Mouse (Mus musculus): ENCODE data around the gene Ppfibp1. TPM values are rescaled to one million over a fixed set of nuclear protein-coding genes. Genes with fewer than 3 reads are reported as not detected.

Gene Ppfibp1
- total RNA-seq, 1 experiment from 2014 or later, result 29.1 TPM

DNA sequence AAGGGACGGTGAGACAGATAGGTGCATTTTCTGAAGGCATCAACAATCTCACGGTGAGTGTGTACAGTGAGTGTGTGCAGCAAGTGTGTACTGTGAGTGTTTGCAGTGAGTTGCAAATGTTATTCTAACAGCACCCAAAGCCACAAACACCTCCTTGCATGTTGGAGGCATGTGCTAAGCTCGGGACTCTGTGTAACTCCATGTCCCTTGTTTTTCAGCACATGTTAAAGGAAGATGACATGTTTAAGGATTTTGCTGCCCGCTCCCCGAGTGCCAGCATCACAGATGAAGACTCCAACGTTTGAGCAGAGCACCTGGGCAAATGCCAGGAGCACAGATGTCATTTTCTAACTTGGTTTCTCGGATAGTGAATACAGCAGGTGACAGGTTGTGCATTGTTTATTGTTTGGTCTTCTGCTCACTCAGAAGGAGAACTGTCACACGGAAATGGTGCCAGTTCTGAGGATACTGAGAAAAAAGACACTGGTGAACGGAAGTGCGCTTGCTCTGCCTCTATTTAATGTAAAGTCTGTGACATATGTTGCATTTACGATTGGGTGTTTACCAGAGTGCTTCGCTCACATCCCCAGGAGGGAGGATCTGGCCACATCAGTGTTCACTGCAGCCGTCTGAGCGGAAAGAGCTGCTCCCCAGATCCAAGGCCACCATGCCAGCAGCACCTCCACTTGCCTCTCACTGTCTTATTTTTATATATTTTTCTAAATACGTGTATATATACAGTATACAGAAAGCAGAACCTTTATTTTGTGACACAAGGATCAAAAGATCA lies 142.0 kb downstream of the Ppfibp1 start:
- ATAC-seq (replicated peaks in 1 of 2; ENCODE audit: insufficient read depth in 1 of 2, low FRiP score in 2 of 2, low TSS enrichment in 1 of 2, low read depth in 1 of 2, poor library complexity in 2 of 2, severe bottlenecking in 2 of 2), result no peak

- no peak for ATAC-seq (replicated peaks in 1 of 2; ENCODE audit: insufficient read depth in 1 of 2, low FRiP score in 2 of 2, low TSS enrichment in 1 of 2, low read depth in 1 of 2, poor library complexity in 2 of 2, severe bottlenecking in 2 of 2)
These were observed 144.1 kb downstream of the Ppfibp1 start, which contains the start of gene Rep15 for GRCm38 (mm10) chr6:147032303-147032925. Gene Rep15, plus strand, starts transcription at chr6:147032584.

DNA sequence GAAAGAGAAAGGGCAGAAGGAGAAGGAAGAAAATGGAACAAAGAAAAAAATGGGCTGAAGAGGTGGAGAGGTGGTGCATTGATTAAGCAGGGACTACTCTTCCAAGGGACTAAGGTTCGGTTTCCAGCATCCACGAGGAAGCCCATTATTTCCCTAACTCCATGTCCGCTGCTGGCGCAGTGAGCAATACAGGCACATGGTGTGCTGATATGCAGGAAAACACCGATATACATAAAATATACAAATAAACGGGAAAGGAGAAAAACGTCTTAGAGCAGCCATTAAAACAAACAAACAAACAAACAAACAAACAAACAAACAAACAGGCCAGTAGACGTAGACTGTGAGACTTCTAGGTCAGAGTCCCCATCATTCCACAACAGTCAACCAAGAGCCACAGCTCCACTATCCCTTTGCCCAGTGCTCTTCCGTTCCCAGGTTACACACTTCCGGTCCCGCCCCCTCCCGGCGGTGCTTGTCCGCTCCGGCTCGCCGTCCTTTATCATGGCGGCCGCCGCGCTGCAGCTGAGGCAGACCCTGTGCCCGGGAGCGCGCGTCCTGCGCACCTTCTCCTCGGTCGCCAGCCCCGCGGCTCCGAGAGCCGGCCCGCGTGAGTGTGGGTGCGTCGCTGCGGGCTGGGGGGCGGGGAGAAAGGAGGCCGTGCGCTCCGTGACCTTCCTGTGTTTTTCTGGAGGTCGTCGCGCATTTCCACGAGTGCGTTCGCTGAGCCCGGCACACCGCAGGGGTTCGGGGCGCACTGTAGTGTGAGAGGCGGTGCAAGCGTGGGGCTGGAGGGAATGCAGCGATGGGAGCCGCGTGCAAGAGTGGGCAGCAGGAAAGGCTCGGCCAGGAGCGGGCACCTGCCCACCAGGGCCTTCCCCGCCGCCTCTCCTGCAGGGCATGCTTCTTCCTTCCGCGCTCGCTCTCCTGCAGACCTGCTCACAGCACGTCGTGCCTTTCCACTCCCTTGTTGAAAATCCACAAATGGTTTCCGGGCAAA lies 154.3 kb downstream of the Ppfibp1 start, which contains the start of gene Mrps35:
Gene Mrps35, plus strand, starts transcription at position 474 of the 1,000 bp plus-strand sequence.
- ATAC-seq (replicated peaks in 1 of 2; ENCODE audit: insufficient read depth in 1 of 2, low FRiP score in 2 of 2, low TSS enrichment in 1 of 2, low read depth in 1 of 2, poor library complexity in 2 of 2, severe bottlenecking in 2 of 2), result peak; percentile 97 to 99

GRCm38 (mm10) chr6:147043633-147044032 lies 155.3 kb downstream of the Ppfibp1 start:
- ATAC-seq (replicated peaks in 1 of 2; ENCODE audit: insufficient read depth in 1 of 2, low FRiP score in 2 of 2, low TSS enrichment in 1 of 2, low read depth in 1 of 2, poor library complexity in 2 of 2, severe bottlenecking in 2 of 2), result no peak

DNA sequence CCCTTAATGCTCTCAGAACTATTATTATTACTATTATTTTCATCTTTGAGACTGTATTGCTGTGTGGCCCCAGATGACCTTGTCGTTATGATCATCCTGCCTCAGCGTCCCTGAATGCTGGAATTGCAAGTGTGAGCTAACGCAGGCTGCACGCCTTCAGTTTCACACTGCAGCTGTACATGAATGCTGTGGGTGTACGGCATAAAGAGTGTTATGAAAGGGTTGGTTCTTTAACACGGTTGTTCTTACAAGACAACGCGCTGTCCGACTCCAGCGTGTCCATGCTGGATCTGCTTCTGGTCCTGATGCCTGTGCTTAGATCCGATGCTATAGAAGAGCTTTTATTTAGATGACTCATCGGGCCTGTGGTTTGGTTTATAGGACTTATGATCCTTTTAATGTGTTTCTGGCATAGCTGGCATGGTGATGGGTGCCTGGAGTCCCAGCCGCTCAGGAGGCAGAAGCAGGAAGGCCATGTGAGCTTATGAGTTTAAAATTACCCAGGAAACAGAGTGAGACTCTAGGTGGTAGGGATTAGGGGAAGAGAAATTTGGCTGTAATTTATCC lies 161.0 kb downstream of the Ppfibp1 start:
- ATAC-seq (replicated peaks in 1 of 2; ENCODE audit: insufficient read depth in 1 of 2, low FRiP score in 2 of 2, low TSS enrichment in 1 of 2, low read depth in 1 of 2, poor library complexity in 2 of 2, severe bottlenecking in 2 of 2), result no peak

- ATAC-seq (replicated peaks in 1 of 2; ENCODE audit: insufficient read depth in 1 of 2, low FRiP score in 2 of 2, low TSS enrichment in 1 of 2, low read depth in 1 of 2, poor library complexity in 2 of 2, severe bottlenecking in 2 of 2), result peak; percentile 62 to 87; a peak in 2 of 4 replicates
These were observed 163.4 kb downstream of the Ppfibp1 start for GRCm38 (mm10) chr6:147051666-147052065.

DNA sequence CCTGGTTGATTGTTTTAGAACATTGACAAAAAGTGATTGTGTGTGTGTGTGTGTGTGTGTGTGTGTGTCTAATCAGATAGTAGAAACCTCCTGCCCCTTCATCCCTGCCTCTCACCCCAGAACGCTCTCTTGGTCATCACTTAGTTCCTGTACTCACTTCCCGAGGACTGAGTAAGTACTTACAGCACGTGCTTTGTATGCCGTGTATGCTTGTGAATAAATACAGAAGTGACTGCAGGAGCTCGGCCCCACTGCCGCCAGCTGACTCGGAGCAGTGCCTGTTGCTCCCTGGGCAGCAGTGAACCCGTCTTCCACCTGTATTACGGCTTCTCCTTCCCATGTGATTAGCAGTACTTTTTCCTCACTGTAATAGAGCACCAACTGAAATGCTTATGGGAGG lies 164.2 kb downstream of the Ppfibp1 start:
- peak in 1 of 2 experiments; percentile 30; a peak in 1 of 4 replicates for ATAC-seq (replicated peaks in 1 of 2; ENCODE audit: insufficient read depth in 1 of 2, low FRiP score in 2 of 2, low TSS enrichment in 1 of 2, low read depth in 1 of 2, poor library complexity in 2 of 2, severe bottlenecking in 2 of 2)

- no peak for ATAC-seq (replicated peaks in 1 of 2; ENCODE audit: insufficient read depth in 1 of 2, low FRiP score in 2 of 2, low TSS enrichment in 1 of 2, low read depth in 1 of 2, poor library complexity in 2 of 2, severe bottlenecking in 2 of 2)
These were observed 165.7 kb downstream of the Ppfibp1 start for GRCm38 (mm10) chr6:147053785-147054646.

DNA sequence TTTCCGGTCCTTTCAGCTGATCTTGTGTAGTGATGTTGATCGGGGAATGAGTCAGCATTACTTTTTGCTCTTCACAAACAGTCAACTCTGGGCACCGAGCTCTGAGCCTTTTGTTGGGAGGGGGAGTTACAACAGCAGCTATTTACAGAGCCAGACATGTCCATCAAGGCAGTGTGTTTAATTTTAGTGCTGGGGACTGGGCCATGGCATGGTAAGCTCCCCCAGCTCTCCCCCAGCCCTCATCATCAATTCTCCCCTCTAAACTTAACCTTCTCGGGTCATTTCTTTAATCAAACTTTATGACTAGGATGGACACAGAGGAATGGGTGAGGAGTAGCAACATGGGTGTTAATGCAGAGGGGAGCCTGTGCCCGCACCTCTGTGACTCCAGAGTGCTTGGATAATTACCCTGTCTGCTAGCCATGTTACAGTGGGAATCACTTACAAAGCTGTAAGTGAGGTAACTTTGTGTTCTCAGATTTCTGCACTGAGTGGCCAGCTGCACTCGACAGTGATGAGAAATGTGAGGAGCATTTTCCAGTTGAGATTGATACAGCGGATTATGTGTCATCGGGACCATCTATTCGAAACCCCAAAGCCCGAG lies 167.2 kb downstream of the Ppfibp1 start:
- ATAC-seq (replicated peaks in 1 of 2; ENCODE audit: insufficient read depth in 1 of 2, low FRiP score in 2 of 2, low TSS enrichment in 1 of 2, low read depth in 1 of 2, poor library complexity in 2 of 2, severe bottlenecking in 2 of 2), result no peak

- no peak for ATAC-seq (replicated peaks in 1 of 2; ENCODE audit: insufficient read depth in 1 of 2, low FRiP score in 2 of 2, low TSS enrichment in 1 of 2, low read depth in 1 of 2, poor library complexity in 2 of 2, severe bottlenecking in 2 of 2)
These were observed 171.0 kb downstream of the Ppfibp1 start for GRCm38 (mm10) chr6:147059326-147059725.

- no peak for ATAC-seq (replicated peaks in 1 of 2; ENCODE audit: insufficient read depth in 1 of 2, low FRiP score in 2 of 2, low TSS enrichment in 1 of 2, low read depth in 1 of 2, poor library complexity in 2 of 2, severe bottlenecking in 2 of 2)
These were observed 173.3 kb downstream of the Ppfibp1 start for GRCm38 (mm10) chr6:147061630-147062029.

GRCm38 (mm10) chr6:147062034-147062433 lies 173.7 kb downstream of the Ppfibp1 start:
- ATAC-seq (replicated peaks in 1 of 2; ENCODE audit: insufficient read depth in 1 of 2, low FRiP score in 2 of 2, low TSS enrichment in 1 of 2, low read depth in 1 of 2, poor library complexity in 2 of 2, severe bottlenecking in 2 of 2), result no peak

DNA sequence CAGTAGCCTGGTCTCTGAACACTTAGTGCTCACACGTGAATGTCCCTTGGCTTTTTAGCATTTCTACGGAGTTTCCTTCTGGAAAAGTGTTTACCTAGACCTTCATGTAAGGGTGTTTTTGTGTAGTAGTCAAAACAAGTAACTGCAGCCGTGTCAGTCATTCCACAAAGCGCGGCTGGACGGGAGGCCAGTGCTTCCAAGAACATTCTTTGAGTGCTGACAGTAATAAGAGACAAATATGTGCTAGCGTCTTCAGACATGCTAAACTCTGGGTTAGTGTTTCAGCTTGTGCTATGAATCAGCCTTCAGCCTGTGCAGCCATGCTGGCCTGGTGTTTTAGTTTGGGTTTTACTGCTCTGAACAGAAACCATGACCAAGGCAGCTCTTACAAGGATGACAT lies 174.4 kb downstream of the Ppfibp1 start:
- ATAC-seq (replicated peaks in 1 of 2; ENCODE audit: insufficient read depth in 1 of 2, low FRiP score in 2 of 2, low TSS enrichment in 1 of 2, low read depth in 1 of 2, poor library complexity in 2 of 2, severe bottlenecking in 2 of 2), result no peak

- no peak for ATAC-seq (replicated peaks in 1 of 2; ENCODE audit: insufficient read depth in 1 of 2, low FRiP score in 2 of 2, low TSS enrichment in 1 of 2, low read depth in 1 of 2, poor library complexity in 2 of 2, severe bottlenecking in 2 of 2)
These were observed 176.1 kb downstream of the Ppfibp1 start for GRCm38 (mm10) chr6:147064226-147064943.

DNA sequence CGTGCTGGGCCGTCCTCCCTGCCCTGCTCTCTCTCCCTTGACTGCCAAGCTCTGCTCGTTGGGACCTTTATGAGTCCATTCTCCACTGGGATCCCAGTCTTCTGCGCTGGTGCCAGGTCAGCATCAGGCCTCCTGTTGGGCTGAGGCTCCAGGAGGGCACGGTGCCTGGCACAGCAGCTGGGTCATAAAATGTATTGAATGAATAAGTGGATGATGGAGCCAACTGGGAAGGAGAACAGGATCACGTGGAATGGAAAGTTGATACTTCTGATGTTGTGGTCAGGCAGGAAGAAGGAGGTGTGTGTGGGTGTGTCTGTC lies 176.6 kb downstream of the Ppfibp1 start:
- no peak for ATAC-seq (replicated peaks in 1 of 2; ENCODE audit: insufficient read depth in 1 of 2, low FRiP score in 2 of 2, low TSS enrichment in 1 of 2, low read depth in 1 of 2, poor library complexity in 2 of 2, severe bottlenecking in 2 of 2)
